Mouse (Mus musculus) heart, adult 2 months (tissue): ENCODE measurements around the gene Chrm4. TPM values are rescaled to one million over a fixed set of nuclear protein-coding genes. Genes with fewer than 3 reads are reported as not detected.
A peak's percentile ranks its signal among the peaks of the same experiment; 100 is the strongest.

Experiments
- DNase-seq, 2 experiments: peaks; one replicate each; pipeline ENCODE4 v3.0.0; 2021
- H3K27ac ChIP-seq: fragments of 200-600 bp; 2 replicates; pipeline ENCODE4 v1.8.1; 2022
- H3K27me3 ChIP-seq: fragments of 200-500 bp; 2 replicates; pipeline ENCODE4 v1.6.1; 2012; ENCODE audit warnings: mild to moderate bottlenecking, low read length, inconsistent platforms, mixed read lengths; ENCODE audit not compliant: control insufficient read depth, insufficient read depth
- H3K36me3 ChIP-seq: fragments of 200-500 bp; 2 replicates; pipeline ENCODE4 v1.6.1; 2012; ENCODE audit warnings: low read length, inconsistent platforms; ENCODE audit not compliant: control insufficient read depth, insufficient read depth
- H3K4me1 ChIP-seq: fragments of 200-500 bp; 2 replicates; pipeline ENCODE4 v1.6.1; 2011; ENCODE audit warnings: low read length; ENCODE audit not compliant: control insufficient read depth, insufficient read depth
- H3K4me3 ChIP-seq: fragments of 200-600 bp; 2 replicates; pipeline ENCODE4 v1.8.1; 2022
- H3K79me2 ChIP-seq: fragments of 200-500 bp; replicated peaks from 2 replicates; pipeline ENCODE4 v1.6.1; 2012; ENCODE audit warnings: mild to moderate bottlenecking, inconsistent platforms, low read length, moderate library complexity, mixed read lengths; ENCODE audit not compliant: control insufficient read depth, insufficient read depth
- H3K9ac ChIP-seq: fragments of 200-500 bp; 2 replicates; pipeline ENCODE4 v1.6.1; 2012; ENCODE audit warnings: low read depth, mild to moderate bottlenecking, control low read depth, inconsistent platforms, low read length, mixed read lengths
- CTCF ChIP-seq: fragments of 200-600 bp; IDR thresholded peaks from 2 replicates; pipeline ENCODE4 v1.8.1; 2022; ENCODE audit warnings: antibody characterized with exemption, mild to moderate bottlenecking, moderate library complexity
- EP300 ChIP-seq: fragments of 200-500 bp; IDR thresholded peaks from 2 replicates; pipeline ENCODE4 v1.6.1; 2011; ENCODE audit warnings: low read depth, low read length, control low read depth; ENCODE audit not compliant: insufficient read depth
- POLR2A ChIP-seq: fragments of 200-500 bp; IDR thresholded peaks from 2 replicates; pipeline ENCODE4 v1.6.1; 2011; ENCODE audit warnings: mild to moderate bottlenecking, low read depth, low read length, control low read depth; ENCODE audit not compliant: insufficient read depth
- WGBS: fragments of 180-500 bp; shearing (Covaris S2); methylation state at CpG from one replicate; pipeline ENCODE4 v1.1.7; 2018; 5-methylcytosine and 5-hydroxymethylcytosine counted together
- intact Hi-C: fragments of 180-260 bp; cut with DNase I; formaldehyde crosslinking; loops from one replicate; pipeline ENCODE4 v1.15.1; 2025
- polyA plus RNA-seq: library from polyadenylated mRNA; depleted of rRNA; stranded (reverse); fragments of >200 nt; gene quantifications from 2 replicates; pipeline ENCODE4 v1.2.3, GENCODE M21; 2012
- total RNA-seq, 2 experiments: library from RNA; stranded (reverse); gene quantifications; 2 replicates each; pipeline ENCODE4 v1.2.3; 2021

Gene Chrm4
- total and polyA plus RNA-seq, 3 experiments, result 0.14 TPM; not detected in 2

DNA sequence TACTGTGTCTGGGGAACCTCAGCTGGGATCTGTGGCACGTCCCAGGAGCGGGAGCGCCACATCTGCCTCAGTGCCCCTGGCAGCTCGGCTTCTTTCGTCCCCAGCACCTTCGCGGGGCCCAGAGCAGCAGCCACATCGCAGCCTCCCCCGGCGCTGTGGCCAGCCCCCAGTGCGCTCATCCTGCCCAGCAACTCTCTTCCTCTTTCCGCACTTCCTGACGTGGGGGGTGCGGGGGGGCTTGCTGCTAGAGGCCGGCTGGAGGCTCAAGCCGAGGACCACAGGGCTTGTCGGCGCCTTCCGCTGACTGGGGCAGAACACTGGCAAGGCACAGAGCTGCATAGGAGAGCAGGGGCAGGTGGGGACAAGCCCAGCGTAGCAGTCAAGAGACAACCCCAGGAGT, 38.4 kb downstream of the Chrm4 start:
- peak overlapping the region; percentile 97 for H3K27ac ChIP-seq
- no peaks in the 10 kb centered on the region for H3K36me3 ChIP-seq
- TF ChIP-seq EP300 (0 out of 2 replicates have a peak, but pooled peaks have one; percentile 10), CTCF (no peak), POLR2A (peak; percentile 76)
- H3K4me1 ChIP-seq, result peaks cover 19% of the 10 kb centered on the region
- peak overlapping the region; percentile 76 for H3K9ac ChIP-seq
- peak; percentile 84 to 88 for DNase-seq
- intact Hi-C loops, result no loop called here
- peak overlapping the region; percentile 75 for H3K4me3 ChIP-seq
- peaks cover 8% of the 10 kb centered on the region for H3K79me2 ChIP-seq
- 33% methylated on average over 20 of the region's 20 CpGs for WGBS
- no peaks in the 10 kb centered on the region for H3K27me3 ChIP-seq

DNA sequence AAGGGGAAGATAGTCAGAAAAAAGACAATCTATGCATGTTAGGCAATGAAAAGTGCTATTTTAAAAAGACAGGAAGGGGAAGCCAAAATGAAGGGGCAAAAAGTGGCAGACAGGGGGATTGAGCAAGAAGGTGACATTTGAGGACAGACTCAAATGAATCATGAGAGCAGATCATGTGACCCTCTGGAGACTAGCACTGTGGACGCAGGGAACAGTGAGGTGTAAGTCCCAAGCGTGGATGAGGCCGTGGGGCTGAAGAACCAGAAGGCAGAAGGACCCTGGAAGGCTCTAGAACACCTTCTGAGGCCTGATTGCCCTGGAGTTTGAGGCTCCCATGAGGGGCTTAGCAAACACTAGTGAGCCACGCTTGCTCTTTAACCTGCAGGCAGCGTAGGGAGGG, 39.3 kb downstream of the Chrm4 start:
- no peak for DNase-seq
- Histone ChIP-seq H3K27me3 (no peaks in the 10 kb centered on the region), H3K36me3 (no peaks in the 10 kb centered on the region), H3K9ac (no peak overlapping the region), H3K4me3 (no peak overlapping the region), H3K4me1 (peaks cover 23% of the 10 kb centered on the region), H3K79me2 (peaks cover 4% of the 10 kb centered on the region), H3K27ac (peak overlapping the region; percentile 97)
- 93% methylated on average over 5 of the region's 5 CpGs for WGBS
- intact Hi-C loops, result no loop called here
- TF ChIP-seq POLR2A, result no peak
- TF ChIP-seq CTCF, result no peak
- no peak for TF ChIP-seq EP300

DNA sequence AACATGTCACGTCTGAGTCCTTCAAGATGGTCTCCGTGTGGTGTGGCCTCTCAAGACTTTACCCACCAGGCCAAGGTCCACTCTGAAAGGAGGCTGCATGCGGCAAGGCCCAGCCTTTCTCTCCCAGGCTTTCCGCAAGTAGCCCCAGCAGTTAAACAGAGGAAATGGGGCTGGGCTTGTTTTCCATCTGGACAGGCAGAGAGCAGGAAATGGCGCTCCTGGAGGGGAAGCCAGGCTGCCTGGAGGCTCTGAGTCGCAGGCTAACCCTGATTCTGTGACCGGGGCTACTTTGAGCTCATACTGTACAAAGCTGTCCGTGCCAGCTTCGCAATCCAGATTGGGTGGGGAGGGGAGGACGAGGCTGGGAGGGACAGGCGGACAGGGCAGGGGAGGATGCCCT, 40.9 kb downstream of the Chrm4 start:
- H3K27ac ChIP-seq, result peak overlapping the region; percentile 87
- TF ChIP-seq EP300 (peak; percentile 57; the same call in 1 of the 2 replicates), POLR2A (peak; percentile 71), CTCF (no peak)
- H3K4me3 ChIP-seq, result no peak overlapping the region
- intact Hi-C loops, result no loop called here
- peak overlapping the region; percentile 44 for H3K9ac ChIP-seq
- peaks cover 2% of the 10 kb centered on the region for H3K79me2 ChIP-seq
- peak; percentile 69 for DNase-seq
- no peaks in the 10 kb centered on the region for H3K36me3 ChIP-seq
- WGBS, result 39% methylated on average over 11 of the region's 11 CpGs
- H3K4me1 ChIP-seq, result peaks cover 23% of the 10 kb centered on the region
- H3K27me3 ChIP-seq, result no peaks in the 10 kb centered on the region

DNA sequence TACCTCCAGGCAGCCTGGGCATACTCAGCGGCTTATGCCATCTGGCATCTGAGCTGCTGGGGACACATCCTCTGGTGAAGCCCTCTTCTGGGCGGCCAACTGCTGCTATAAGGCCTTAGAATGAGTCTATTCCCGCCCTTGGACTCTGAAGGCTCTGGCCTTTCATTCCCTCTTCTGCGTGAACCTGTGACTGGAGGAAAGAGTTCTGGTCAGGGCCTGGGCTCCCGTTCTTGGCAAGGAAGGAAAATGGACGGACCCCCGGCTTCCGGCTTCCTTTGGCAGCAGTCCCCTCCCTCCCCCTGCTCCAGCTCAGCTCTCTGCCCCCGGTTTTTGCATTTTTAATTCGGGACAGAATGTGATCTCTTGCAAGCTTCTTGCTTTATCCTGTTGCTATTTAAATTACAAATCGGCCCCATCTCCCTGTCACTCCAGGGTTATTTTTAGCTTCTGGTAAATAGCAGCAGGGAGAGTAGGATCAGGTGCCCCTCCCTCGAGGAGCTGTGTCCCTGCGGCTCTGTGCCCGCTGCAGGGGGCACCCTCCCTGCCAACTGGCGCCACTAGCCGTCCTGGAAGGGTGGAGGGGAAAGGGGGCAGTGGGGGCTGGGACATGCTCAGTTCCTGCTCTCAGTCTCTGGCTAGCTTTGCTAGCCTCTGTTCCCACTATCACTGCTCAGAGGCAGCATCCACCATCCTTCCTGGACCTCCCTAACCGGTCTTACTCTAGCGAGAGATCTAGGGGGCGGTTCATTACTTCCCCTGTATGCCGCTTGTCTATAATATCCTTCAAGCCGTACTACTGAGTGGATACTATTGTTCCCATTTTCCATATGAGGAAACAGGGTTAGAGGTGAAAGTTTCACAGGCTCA, 44.4 kb downstream of the Chrm4 start:
- Histone ChIP-seq H3K4me1 (peaks cover 17% of the 10 kb centered on the region), H3K79me2 (no peaks in the 10 kb centered on the region), H3K36me3 (no peaks in the 10 kb centered on the region), H3K4me3 (peak overlapping the region; percentile 25; the same call in 1 of the 2 replicates), H3K27ac (peak overlapping the region; percentile 81), H3K27me3 (peaks cover 9% of the 10 kb centered on the region), H3K9ac (peak overlapping the region; percentile 10)
- intact Hi-C loops, result no loop called here
- DNase-seq, result peak; percentile 68 to 75
- TF ChIP-seq EP300 (no peak), POLR2A (no peak), CTCF (no peak)
- WGBS, result 4% methylated on average over 21 of the region's 21 CpGs

DNA sequence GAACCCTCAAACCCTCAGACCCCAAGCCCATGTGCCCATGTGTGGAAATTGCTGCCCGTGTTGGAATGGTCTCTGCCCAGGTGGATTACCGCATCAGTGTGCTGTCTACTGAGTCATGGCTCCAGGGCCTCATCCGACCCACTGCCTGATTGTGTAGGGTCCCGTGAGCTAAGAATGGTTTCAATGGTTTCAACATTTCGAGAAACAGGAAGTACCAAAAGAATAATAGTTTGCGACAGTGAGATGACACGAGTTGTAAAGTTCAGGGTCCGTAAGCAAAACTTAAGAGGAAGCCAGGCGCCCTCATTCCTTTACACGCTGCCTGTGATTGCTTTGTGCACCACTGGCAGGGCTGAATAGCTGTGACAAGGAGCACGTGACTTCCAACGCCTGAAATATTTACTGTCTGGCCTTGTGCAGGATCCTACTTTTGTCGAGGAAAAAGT, 45.1 kb downstream of the Chrm4 start:
- Histone ChIP-seq H3K4me3 (no peak overlapping the region), H3K36me3 (no peaks in the 10 kb centered on the region), H3K9ac (no peak overlapping the region), H3K4me1 (peaks cover 16% of the 10 kb centered on the region), H3K27ac (peak overlapping the region; percentile 81), H3K27me3 (peaks cover 9% of the 10 kb centered on the region), H3K79me2 (no peaks in the 10 kb centered on the region)
- DNase-seq, result peak in 1 of 2 experiments; percentile 39
- peak; percentile 25; the same call in 1 of the 2 replicates for TF ChIP-seq POLR2A
- TF ChIP-seq CTCF, result no peak
- no peak for TF ChIP-seq EP300
- intact Hi-C loops, result no loop called here
- WGBS, result 29% methylated on average over 13 of the region's 13 CpGs

DNA sequence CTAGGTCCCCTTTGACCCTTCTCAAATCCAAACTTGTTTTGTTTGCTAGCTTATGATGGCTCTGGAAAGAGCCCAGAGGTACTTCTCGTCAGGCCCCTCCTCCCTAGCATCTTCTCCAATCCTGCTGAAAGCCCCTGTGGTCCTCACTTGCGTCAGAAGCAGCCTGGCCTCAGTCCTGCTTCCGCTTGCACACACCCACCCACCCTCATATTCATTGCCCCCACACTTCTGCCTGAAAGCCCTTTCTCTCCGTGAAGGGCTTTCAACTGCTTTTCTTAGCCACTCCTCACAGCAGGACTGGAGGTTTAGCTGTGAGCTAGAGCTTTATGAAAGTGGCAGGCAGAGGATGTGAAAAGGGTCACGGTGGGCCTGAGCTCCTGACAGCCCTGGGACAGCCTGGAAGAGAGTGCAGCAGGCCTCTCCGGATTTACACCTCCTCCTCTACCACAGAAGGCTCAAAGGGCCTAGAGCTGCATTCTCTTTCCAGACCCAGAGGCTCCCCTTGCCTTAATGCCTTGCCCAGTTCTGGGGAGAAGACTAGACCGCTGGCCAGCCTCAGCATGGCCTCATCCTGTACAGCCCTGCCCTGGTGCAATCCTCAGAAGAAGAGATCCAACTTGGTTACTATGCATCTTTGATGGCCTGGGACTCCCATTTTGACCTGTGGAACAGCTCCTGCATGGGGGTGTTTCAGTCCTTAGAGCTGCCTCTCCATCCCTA, 46.5 kb downstream of the Chrm4 start:
- Histone ChIP-seq H3K4me1 (peaks cover 10% of the 10 kb centered on the region), H3K27me3 (peaks cover 9% of the 10 kb centered on the region), H3K9ac (no peak overlapping the region), H3K36me3 (no peaks in the 10 kb centered on the region), H3K27ac (no peak overlapping the region), H3K4me3 (no peak overlapping the region), H3K79me2 (no peaks in the 10 kb centered on the region)
- intact Hi-C loops, result no loop called here
- no peak for TF ChIP-seq CTCF
- TF ChIP-seq POLR2A, result no peak
- no peak for TF ChIP-seq EP300
- no peak for DNase-seq
- WGBS, result 86% methylated on average over 7 of the region's 7 CpGs
